Mouse (Mus musculus) neutrophil, adult 5-6 weeks (primary cell): ENCODE measurements around the gene Ssx9. TPM values are rescaled to one million over a fixed set of nuclear protein-coding genes. Genes with fewer than 3 reads are reported as not detected.
"Not testable (repeated sequence)": the region's sequence is repeated elsewhere in the genome, so short reads cannot be mapped to it uniquely, and the experiment has no call there.

Experiments used
- ATAC-seq: fragments of 151-379, 151-347 bp; 2 replicates; pipeline ENCODE4 v1.8.0; 2017; ENCODE audit warnings: mild to moderate bottlenecking, moderate TSS enrichment; ENCODE audit not compliant: insufficient number of reproducible peaks, poor library complexity, low FRiP score, severe bottlenecking; ENCODE audit errors: extremely low read depth
- total RNA-seq: library from RNA; stranded (forward); fragments of 200-1000 nt; gene quantifications from 2 replicates; pipeline ENCODE4 v1.2.3, GENCODE M21; 2017

Gene Ssx9
- not detected in 2 replicates for total RNA-seq

GRCm38 (mm10) chrX:8748132-8748531 lies at the start of gene Ssx9:
Gene Ssx9 (plus strand): TSS chrX:8748432.
- not testable (repeated sequence) for ATAC-seq

- no peak for ATAC-seq
Observed at GRCm38 (mm10) chrX:8732907-8733306, 15.3 kb upstream of the Ssx9 start.

GRCm38 (mm10) chrX:8803391-8803790 lies 55.2 kb downstream of the Ssx9 start, which contains the start of gene Ssxb5:
Gene Ssxb5 (plus strand): TSS chrX:8803691.
- ATAC-seq, result not testable (repeated sequence)

Other genes starting within 250 kb of the Ssx9 start
- not detected in 2 replicates for gene Gm14459, start 223.5 kb upstream of the Ssx9 start, total RNA-seq
- not detected in 2 replicates for gene Ssxb6, start 200.2 kb upstream of the Ssx9 start, total RNA-seq
- gene Ssxb3, start 156.6 kb upstream of the Ssx9 start, total RNA-seq, result not detected in 2 replicates
- gene Ssxb8, start 57.6 kb upstream of the Ssx9 start, total RNA-seq, result not detected in 2 replicates
- gene Ssxb5, start 55.3 kb downstream of the Ssx9 start, total RNA-seq, result not detected in 2 replicates
- gene Gm6592, start 95.6 kb downstream of the Ssx9 start, total RNA-seq, result not detected in 2 replicates
- gene Gm5751, start 125.8 kb downstream of the Ssx9 start, total RNA-seq, result not detected in 2 replicates
- 0.25 TPM in 1 of 2 replicates, not detected in the other for gene B630019K06Rik, start 143.9 kb downstream of the Ssx9 start, total RNA-seq
- not detected in 2 replicates for gene Fthl17b, start 214.5 kb downstream of the Ssx9 start, total RNA-seq
- gene Fthl17c, start 228.1 kb downstream of the Ssx9 start, total RNA-seq, result not detected in 2 replicates
- gene Fthl17d, start 238.3 kb downstream of the Ssx9 start, total RNA-seq, result not detected in 2 replicates